Mouse (Mus musculus): Measurements from ENCODE around the gene Caln1. TPM values are rescaled to one million over a fixed set of nuclear protein-coding genes. Genes with fewer than 3 reads are reported as not detected.

The Caln1 gene
- 23.3 and 26.7 TPM in 2 replicates for polyA plus RNA-seq (2015; fragmentation: Nextera tagmentation; extraction: Ambion mirVana)

- H3K4me3 ChIP-seq: no peak within 1 kb of the TSS
- no peak within 1 kb of the TSS for H3K27ac ChIP-seq
- no peaks in the 10 kb centered on the region for H3K36me3 ChIP-seq (replicated peaks)
- no peak within 1 kb of the TSS for H3K4me2 ChIP-seq
- WGBS: 69% methylated on average over 11 of the region's 11 CpGs
- no peak within 1 kb of the TSS for H3K9ac ChIP-seq
- H3K4me1 ChIP-seq: no peaks in the 10 kb centered on the region
- ATAC-seq (replicated peaks): no peak
- no peaks in the 10 kb centered on the region for H3K27me3 ChIP-seq (replicated peaks)
- H3K9me3 ChIP-seq: no peaks in the 10 kb centered on the region
Observed at GRCm38 (mm10) chr5:130369237-130369636, at the start of gene Caln1. Caln1 (plus strand) TSS chr5:130369455.

GRCm38 (mm10) chr5:130319783-130320182 is 49.5 kb upstream of the Caln1 start:
- Histone ChIP-seq H3K9ac (no peak overlapping the region), H3K27me3 (replicated peaks) (no peaks in the 10 kb centered on the region), H3K4me3 (no peak overlapping the region), H3K4me1 (no peaks in the 10 kb centered on the region), H3K9me3 (no peaks in the 10 kb centered on the region), H3K4me2 (no peak overlapping the region), H3K27ac (no peak overlapping the region), H3K36me3 (replicated peaks) (no peaks in the 10 kb centered on the region; the same call in 1 of the 2 replicates)
- no peak for ATAC-seq (replicated peaks)
- 94% methylated on average over 5 of the region's 5 CpGs for WGBS

- H3K9me3 ChIP-seq: no peaks in the 10 kb centered on the region
- no peaks in the 10 kb centered on the region; the same call in 1 of the 2 replicates for H3K36me3 ChIP-seq (replicated peaks)
- H3K4me2 ChIP-seq: no peak overlapping the region
- H3K27ac ChIP-seq: no peak overlapping the region
- H3K4me1 ChIP-seq: no peaks in the 10 kb centered on the region
- H3K4me3 ChIP-seq: no peak overlapping the region
- ATAC-seq (replicated peaks): no peak
- no peaks in the 10 kb centered on the region for H3K27me3 ChIP-seq (replicated peaks)
- WGBS: 81% methylated on average over 3 of the region's 3 CpGs
- H3K9ac ChIP-seq: no peak overlapping the region
Observed at GRCm38 (mm10) chr5:130320485-130320884, 48.8 kb upstream of the Caln1 start.

- no peak overlapping the region for H3K4me2 ChIP-seq
- H3K27ac ChIP-seq: no peak overlapping the region
- no peak overlapping the region for H3K9ac ChIP-seq
- 94% methylated on average over 8 of the region's 8 CpGs for WGBS
- ATAC-seq (replicated peaks): no peak
- H3K4me1 ChIP-seq: no peaks in the 10 kb centered on the region
- H3K36me3 ChIP-seq (replicated peaks): no peaks in the 10 kb centered on the region; the same call in 1 of the 2 replicates
- H3K4me3 ChIP-seq: no peak overlapping the region
- no peaks in the 10 kb centered on the region for H3K9me3 ChIP-seq
- no peaks in the 10 kb centered on the region for H3K27me3 ChIP-seq (replicated peaks)
Observed at GRCm38 (mm10) chr5:130325486-130325885, 43.8 kb upstream of the Caln1 start.

GRCm38 (mm10) chr5:130327615-130328263 is 41.5 kb upstream of the Caln1 start:
- no peaks in the 10 kb centered on the region; the same call in 1 of the 2 replicates for H3K36me3 ChIP-seq (replicated peaks)
- H3K4me3 ChIP-seq: no peak overlapping the region
- H3K27me3 ChIP-seq (replicated peaks): no peaks in the 10 kb centered on the region
- no peak overlapping the region for H3K4me2 ChIP-seq
- no peaks in the 10 kb centered on the region for H3K9me3 ChIP-seq
- H3K27ac ChIP-seq: no peak overlapping the region
- no peaks in the 10 kb centered on the region; the same call in 1 of the 2 replicates for H3K4me1 ChIP-seq
- 83% methylated on average over 6 of the region's 6 CpGs for WGBS
- H3K9ac ChIP-seq: no peak overlapping the region
- ATAC-seq (replicated peaks): no peak

- H3K27ac ChIP-seq: no peak overlapping the region
- 78% methylated on average over 9 of the region's 9 CpGs for WGBS
- H3K4me3 ChIP-seq: no peak overlapping the region
- peaks cover 1% of the 10 kb centered on the region; the same call in 1 of the 2 replicates for H3K4me1 ChIP-seq
- H3K27me3 ChIP-seq (replicated peaks): no peaks in the 10 kb centered on the region
- H3K36me3 ChIP-seq (replicated peaks): no peaks in the 10 kb centered on the region; the same call in 1 of the 2 replicates
- no peak for ATAC-seq (replicated peaks)
- no peak overlapping the region for H3K9ac ChIP-seq
- no peaks in the 10 kb centered on the region for H3K9me3 ChIP-seq
- H3K4me2 ChIP-seq: no peak overlapping the region
Observed at GRCm38 (mm10) chr5:130328366-130328765, 40.9 kb upstream of the Caln1 start.

- Histone ChIP-seq H3K4me3 (no peak overlapping the region), H3K36me3 (replicated peaks) (no peaks in the 10 kb centered on the region), H3K9me3 (no peaks in the 10 kb centered on the region), H3K9ac (no peak overlapping the region), H3K27me3 (replicated peaks) (no peaks in the 10 kb centered on the region), H3K4me2 (no peak overlapping the region), H3K4me1 (peaks cover 3% of the 10 kb centered on the region; the same call in 1 of the 2 replicates), H3K27ac (no peak overlapping the region)
- no peak for ATAC-seq (replicated peaks)
- 82% methylated on average over 2 of the region's 2 CpGs for WGBS
Observed at GRCm38 (mm10) chr5:130329889-130330288, 39.4 kb upstream of the Caln1 start.

GRCm38 (mm10) chr5:130330801-130331200 is 38.5 kb upstream of the Caln1 start:
- Histone ChIP-seq H3K9ac (no peak overlapping the region), H3K9me3 (no peaks in the 10 kb centered on the region), H3K4me1 (peaks cover 3% of the 10 kb centered on the region; the same call in 1 of the 2 replicates), H3K4me3 (no peak overlapping the region), H3K36me3 (replicated peaks) (no peaks in the 10 kb centered on the region; the same call in 1 of the 2 replicates), H3K27ac (0 out of 2 replicates have a peak overlapping the region, but pooled peaks have one; percentile 3), H3K27me3 (replicated peaks) (no peaks in the 10 kb centered on the region), H3K4me2 (no peak overlapping the region)
- no peak for ATAC-seq (replicated peaks)
- WGBS: 82% methylated on average over 4 of the region's 4 CpGs

- H3K4me3 ChIP-seq: no peak overlapping the region
- H3K9me3 ChIP-seq: no peaks in the 10 kb centered on the region
- H3K36me3 ChIP-seq (replicated peaks): no peaks in the 10 kb centered on the region; the same call in 1 of the 2 replicates
- H3K27me3 ChIP-seq (replicated peaks): no peaks in the 10 kb centered on the region
- peak overlapping the region; percentile 25; the same call in 1 of the 2 replicates for H3K27ac ChIP-seq
- WGBS: 63% methylated on average over 4 of the region's 4 CpGs
- peaks cover 3% of the 10 kb centered on the region; the same call in 1 of the 2 replicates for H3K4me1 ChIP-seq
- ATAC-seq (replicated peaks): no peak
- no peak overlapping the region for H3K4me2 ChIP-seq
- H3K9ac ChIP-seq: no peak overlapping the region
Observed at GRCm38 (mm10) chr5:130331206-130331605, 38.0 kb upstream of the Caln1 start.

GRCm38 (mm10) chr5:130333566-130333965 is 35.7 kb upstream of the Caln1 start:
- Histone ChIP-seq H3K4me3 (no peak overlapping the region), H3K9ac (no peak overlapping the region), H3K9me3 (no peaks in the 10 kb centered on the region), H3K4me2 (no peak overlapping the region), H3K27ac (no peak overlapping the region), H3K27me3 (replicated peaks) (no peaks in the 10 kb centered on the region), H3K4me1 (peaks cover 3% of the 10 kb centered on the region; the same call in 1 of the 2 replicates), H3K36me3 (replicated peaks) (no peaks in the 10 kb centered on the region; the same call in 1 of the 2 replicates)
- 82% methylated on average over 7 of the region's 7 CpGs for WGBS
- ATAC-seq (replicated peaks): no peak

GRCm38 (mm10) chr5:130333971-130334370 is 35.3 kb upstream of the Caln1 start:
- Histone ChIP-seq H3K4me2 (no peak overlapping the region), H3K36me3 (replicated peaks) (no peaks in the 10 kb centered on the region; the same call in 1 of the 2 replicates), H3K9ac (no peak overlapping the region), H3K4me3 (no peak overlapping the region), H3K27me3 (replicated peaks) (no peaks in the 10 kb centered on the region), H3K4me1 (peaks cover 3% of the 10 kb centered on the region; the same call in 1 of the 2 replicates), H3K27ac (no peak overlapping the region), H3K9me3 (no peaks in the 10 kb centered on the region)
- ATAC-seq (replicated peaks): no peak
- WGBS: 86% methylated on average over 11 of the region's 11 CpGs

- Histone ChIP-seq H3K9ac (no peak overlapping the region), H3K4me1 (peaks cover 3% of the 10 kb centered on the region; the same call in 1 of the 2 replicates)
- 98% methylated on average over 4 of the region's 4 CpGs for WGBS
Observed at GRCm38 (mm10) chr5:130335462-130335861, 33.8 kb upstream of the Caln1 start.

GRCm38 (mm10) chr5:130340656-130341055 is 28.6 kb upstream of the Caln1 start:
- H3K9me3 ChIP-seq: no peaks in the 10 kb centered on the region
- WGBS: 90% methylated on average over 15 of the region's 15 CpGs
- no peak overlapping the region for H3K4me3 ChIP-seq
- peaks cover 10% of the 10 kb centered on the region; the same call in 1 of the 2 replicates for H3K36me3 ChIP-seq (replicated peaks)
- H3K27ac ChIP-seq: no peak overlapping the region
- H3K9ac ChIP-seq: no peak overlapping the region
- no peak overlapping the region for H3K4me2 ChIP-seq
- ATAC-seq (replicated peaks): no peak
- H3K4me1 ChIP-seq: no peaks in the 10 kb centered on the region
- no peaks in the 10 kb centered on the region for H3K27me3 ChIP-seq (replicated peaks)

More at GRCm38 (mm10) chr5:130335462-130335861, 33.8 kb upstream of the Caln1 start:
- Histone ChIP-seq H3K27ac (no peak overlapping the region), H3K4me2 (no peak overlapping the region), H3K36me3 (replicated peaks) (peaks cover 6% of the 10 kb centered on the region; the same call in 1 of the 2 replicates), H3K9me3 (no peaks in the 10 kb centered on the region), H3K27me3 (replicated peaks) (no peaks in the 10 kb centered on the region), H3K4me3 (no peak overlapping the region)
- ATAC-seq (replicated peaks): no peak
